Mouse (Mus musculus) testis, adult 2 months (tissue): ENCODE results near the gene Spdye4c.

Source experiments
- CTCF ChIP-seq: fragments of 200-500 bp; IDR thresholded peaks from 2 replicates; pipeline ENCODE4 v1.5.1; 2012; ENCODE audit warnings: low read depth, mild to moderate bottlenecking, inconsistent platforms, low read length, moderate library complexity; ENCODE audit not compliant: control insufficient read depth, insufficient read depth, insufficient replicate concordance
- POLR2A ChIP-seq: fragments of 200-500 bp; IDR thresholded peaks from 2 replicates; pipeline ENCODE4 v1.6.1; 2012; ENCODE audit warnings: low read depth, mild to moderate bottlenecking, inconsistent platforms, low read length, moderate library complexity; ENCODE audit not compliant: control insufficient read depth

- TF ChIP-seq POLR2A = no peak
- TF ChIP-seq CTCF = no peak
Observed at GRCm38 (mm10) chr2:128548262-128548661, 42.7 kb upstream of the Spdye4c start.
